Mouse (Mus musculus): Measurements from ENCODE around the gene Ppp2r5c.

GRCm38 (mm10) chr12:110438367-110438973 lies 8.4 kb upstream of the Ppp2r5c start:
- TF ChIP-seq POLR2A (IDR thresholded peaks at IDR 0.05; ENCODE audit: low read depth, low read length) = no peak
- no peak for TF ChIP-seq CTCF (IDR thresholded peaks at IDR 0.05; ENCODE audit: borderline replicate concordance, insufficient read depth, low read length)
